Mouse (Mus musculus) right cerebral cortex, adult 18-20 months (tissue): ENCODE data around the gene Gm2a.
"Not testable (repeated sequence)": the region's sequence is repeated elsewhere in the genome, so short reads cannot be mapped to it uniquely, and the experiment has no call there.

ENCODE experiments used
- DNase-seq: peaks from one replicate; pipeline ENCODE4 v3.0.0; 2022; ENCODE audit warnings: mixed read lengths

Gene Gm2a

GRCm38 (mm10) chr11:55098189-55098915 lies 437 bp downstream of the Gm2a start:
- DNase-seq: no peak

GRCm38 (mm10) chr11:55099019-55099771 lies 1.3 kb downstream of the Gm2a start:
- DNase-seq: no peak

GRCm38 (mm10) chr11:55099868-55100267 lies 2.0 kb downstream of the Gm2a start:
- DNase-seq: no peak

- DNase-seq: no peak
Measured at GRCm38 (mm10) chr11:55102015-55102414, 4.1 kb downstream of the Gm2a start.

- no peak for DNase-seq
Measured at GRCm38 (mm10) chr11:55103229-55103628, 5.3 kb downstream of the Gm2a start.

GRCm38 (mm10) chr11:55105389-55105788 lies 7.5 kb downstream of the Gm2a start:
- DNase-seq: no peak

- DNase-seq: no peak
Measured at GRCm38 (mm10) chr11:55106636-55107035, 8.7 kb downstream of the Gm2a start.

GRCm38 (mm10) chr11:55109521-55110300 lies 11.8 kb downstream of the Gm2a start:
- DNase-seq: no peak

GRCm38 (mm10) chr11:55110566-55111169 lies 12.8 kb downstream of the Gm2a start:
- DNase-seq: no peak

- DNase-seq: no peak
Measured at GRCm38 (mm10) chr11:55113209-55113860, 15.4 kb downstream of the Gm2a start.

GRCm38 (mm10) chr11:55113861-55114250 lies 15.9 kb downstream of the Gm2a start:
- DNase-seq: not testable (repeated sequence)

GRCm38 (mm10) chr11:55114291-55114690 lies 16.4 kb downstream of the Gm2a start:
- DNase-seq: no peak

GRCm38 (mm10) chr11:55116004-55116403 lies 18.1 kb downstream of the Gm2a start:
- DNase-seq: no peak

- no peak for DNase-seq
Measured at GRCm38 (mm10) chr11:55117031-55117430, 19.1 kb downstream of the Gm2a start.

- no peak for DNase-seq
Measured at GRCm38 (mm10) chr11:55120279-55120678, 22.4 kb downstream of the Gm2a start.

GRCm38 (mm10) chr11:55120821-55121271 lies 22.9 kb downstream of the Gm2a start:
- DNase-seq: no peak

- no peak for DNase-seq
Measured at GRCm38 (mm10) chr11:55121430-55121829, 23.5 kb downstream of the Gm2a start.

GRCm38 (mm10) chr11:55126663-55127062 lies 28.7 kb downstream of the Gm2a start:
- DNase-seq: no peak

GRCm38 (mm10) chr11:55127937-55128336 lies 30.0 kb downstream of the Gm2a start:
- peak; percentile 28 for DNase-seq

GRCm38 (mm10) chr11:55128411-55128810 lies 30.5 kb downstream of the Gm2a start:
- no peak for DNase-seq

GRCm38 (mm10) chr11:55131077-55131742 lies 33.3 kb downstream of the Gm2a start:
- no peak for DNase-seq

GRCm38 (mm10) chr11:55131946-55132345 lies 34.0 kb downstream of the Gm2a start:
- DNase-seq: no peak
